Mouse (Mus musculus): Measurements from ENCODE around the gene Chd9. TPM values are rescaled to one million over a fixed set of nuclear protein-coding genes. Genes with fewer than 3 reads are reported as not detected.

The Chd9 gene
- polyA plus RNA-seq, 1 experiment from 2014 or later = 85.2 TPM

DNA sequence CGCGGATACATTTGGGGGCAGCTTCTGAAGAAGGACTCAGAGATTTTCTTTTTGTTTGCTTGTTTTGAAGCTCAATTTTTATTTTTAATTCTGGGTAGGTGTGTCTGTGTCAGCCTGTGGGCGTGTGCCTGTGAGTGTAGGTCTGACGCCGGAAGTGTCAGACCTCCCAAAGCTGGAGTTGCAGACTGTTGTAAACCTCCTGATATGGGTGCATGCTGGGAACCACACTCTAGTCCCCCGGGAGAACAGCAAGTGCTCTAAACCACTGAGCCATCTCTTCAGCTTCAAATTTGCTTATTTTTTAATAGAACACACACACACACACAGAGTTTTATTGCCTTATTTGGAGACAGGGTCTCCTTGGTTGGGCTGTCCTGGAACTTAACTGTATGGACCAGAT, 15.0 kb downstream of the Chd9 start:
- H3K4me3 ChIP-seq = no peak overlapping the region
- 86% methylated on average over 6 of the region's 6 CpGs for WGBS
- no peaks in the 10 kb centered on the region for H3K36me3 ChIP-seq (ENCODE audit: poor library complexity, severe bottlenecking)
- H3K9me3 ChIP-seq (replicated peaks) = no peaks in the 10 kb centered on the region
- no peak overlapping the region for H3K9ac ChIP-seq
- H3K27me3 ChIP-seq = no peaks in the 10 kb centered on the region
- no peak overlapping the region for H3K27ac ChIP-seq
- H3K4me1 ChIP-seq = peaks cover 5% of the 10 kb centered on the region; the same call in 1 of the 2 replicates
- no peak overlapping the region for H3K4me2 ChIP-seq
- ATAC-seq = no peak

DNA sequence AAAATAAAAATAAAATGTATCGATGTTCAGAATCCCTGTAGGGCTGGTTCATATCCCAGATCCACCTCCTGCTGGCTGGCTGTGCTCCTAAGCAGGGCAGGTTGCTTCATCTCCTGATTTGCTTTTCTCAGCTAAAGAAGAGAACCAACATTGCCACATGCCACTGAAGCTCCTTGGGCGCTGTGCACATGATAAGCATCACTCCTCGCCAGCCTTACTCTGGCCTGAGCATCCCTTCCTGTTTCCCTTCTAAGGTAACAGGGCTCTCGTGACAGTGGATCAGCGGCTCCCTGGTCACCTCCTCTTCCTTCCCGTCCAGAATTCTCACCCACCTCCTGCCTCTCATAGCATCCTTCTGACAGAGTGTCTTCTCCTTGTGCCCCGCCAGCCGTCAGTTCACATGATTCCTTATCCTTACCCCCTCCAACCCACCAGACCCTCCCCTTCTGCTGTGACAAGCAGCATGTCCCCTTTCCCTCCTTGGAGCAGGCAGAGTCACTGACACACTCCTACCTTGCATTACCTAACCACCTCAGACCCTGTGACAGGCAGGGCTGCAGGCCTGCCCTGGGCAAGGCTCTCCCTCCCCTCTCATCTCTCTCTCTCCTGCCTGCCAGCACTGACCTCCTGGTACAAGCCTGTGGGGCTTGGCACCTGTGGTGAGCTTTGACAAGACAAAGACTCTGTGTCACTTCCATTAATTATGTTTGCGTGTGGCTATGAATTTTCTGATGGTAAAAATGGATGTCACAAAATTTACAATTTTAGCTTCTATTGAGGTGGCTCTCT, 16.2 kb downstream of the Chd9 start:
- H3K4me2 ChIP-seq = no peak overlapping the region
- H3K9ac ChIP-seq = no peak overlapping the region
- H3K27me3 ChIP-seq = no peaks in the 10 kb centered on the region
- no peak overlapping the region; the same call in 1 of the 2 replicates for H3K27ac ChIP-seq
- H3K36me3 ChIP-seq (ENCODE audit: poor library complexity, severe bottlenecking) = no peaks in the 10 kb centered on the region
- no peak for ATAC-seq
- H3K9me3 ChIP-seq (replicated peaks) = no peaks in the 10 kb centered on the region
- 81% methylated on average over 9 of the region's 9 CpGs for WGBS
- H3K4me1 ChIP-seq = peaks cover 9% of the 10 kb centered on the region
- H3K4me3 ChIP-seq = no peak overlapping the region

DNA sequence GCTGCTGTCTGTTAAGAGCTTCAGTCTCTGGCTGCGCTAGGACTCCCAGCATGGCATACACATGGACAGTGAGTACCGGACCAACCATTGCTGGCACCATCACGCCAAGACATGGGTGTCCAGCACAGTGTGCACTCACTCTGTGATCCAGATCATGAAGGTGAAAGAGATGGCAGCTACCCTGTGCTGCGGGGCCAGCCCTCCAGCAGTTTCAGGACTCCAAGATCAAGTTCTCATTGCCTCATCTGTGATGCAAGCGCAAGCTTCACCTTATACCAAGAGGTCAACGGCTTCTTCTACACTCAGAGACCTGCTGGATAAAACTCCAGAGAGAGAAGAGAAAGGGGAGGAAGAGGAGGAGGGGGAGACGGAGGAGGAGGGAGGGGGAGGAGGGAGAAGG, 19.8 kb downstream of the Chd9 start:
- Histone ChIP-seq H3K4me2 (no peak overlapping the region), H3K36me3 (ENCODE audit: poor library complexity, severe bottlenecking) (no peaks in the 10 kb centered on the region), H3K27me3 (no peaks in the 10 kb centered on the region), H3K9me3 (replicated peaks) (no peaks in the 10 kb centered on the region), H3K27ac (no peak overlapping the region), H3K4me1 (peaks cover 10% of the 10 kb centered on the region), H3K9ac (no peak overlapping the region), H3K4me3 (no peak overlapping the region)
- WGBS = 93% methylated on average over 7 of the region's 7 CpGs
- ATAC-seq = no peak

DNA sequence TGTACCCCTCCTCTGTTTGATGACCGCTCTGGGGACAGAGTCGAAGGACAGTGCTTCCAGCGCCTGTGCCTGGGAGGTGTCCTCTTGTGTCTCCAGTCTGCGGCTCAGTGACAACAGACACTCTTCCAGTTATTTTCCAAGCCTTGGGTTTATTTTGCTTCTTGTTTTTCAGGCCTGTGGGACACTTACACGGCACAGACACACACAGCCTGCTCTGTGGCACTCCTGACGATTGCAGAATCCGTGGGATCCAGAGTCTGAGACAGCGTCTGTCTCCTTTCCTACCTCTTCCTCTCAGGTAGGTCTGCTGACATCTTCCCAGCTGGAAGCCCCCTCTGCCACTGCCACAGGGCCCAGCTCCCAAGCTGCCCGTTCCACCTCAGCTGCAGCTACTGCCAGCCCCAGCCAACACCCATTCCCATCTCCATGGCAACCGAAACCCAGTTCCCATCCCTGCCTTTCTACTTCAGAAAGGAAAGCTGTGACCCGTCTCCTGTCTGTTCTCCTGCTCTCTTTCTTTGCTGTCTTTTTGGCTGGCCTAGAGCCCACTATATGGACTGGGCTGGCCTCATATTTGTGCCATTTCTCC, 21.4 kb downstream of the Chd9 start:
- H3K4me1 ChIP-seq = peaks cover 19% of the 10 kb centered on the region
- H3K4me3 ChIP-seq = no peak overlapping the region
- H3K36me3 ChIP-seq (ENCODE audit: poor library complexity, severe bottlenecking) = no peaks in the 10 kb centered on the region
- 46% methylated on average over 11 of the region's 11 CpGs for WGBS
- peak overlapping the region; percentile 46 for H3K27ac ChIP-seq
- no peak overlapping the region for H3K4me2 ChIP-seq
- ATAC-seq = peak; percentile 70
- peak overlapping the region; percentile 30; the same call in 1 of the 2 replicates for H3K9ac ChIP-seq
- H3K27me3 ChIP-seq = no peaks in the 10 kb centered on the region
- H3K9me3 ChIP-seq (replicated peaks) = no peaks in the 10 kb centered on the region

DNA sequence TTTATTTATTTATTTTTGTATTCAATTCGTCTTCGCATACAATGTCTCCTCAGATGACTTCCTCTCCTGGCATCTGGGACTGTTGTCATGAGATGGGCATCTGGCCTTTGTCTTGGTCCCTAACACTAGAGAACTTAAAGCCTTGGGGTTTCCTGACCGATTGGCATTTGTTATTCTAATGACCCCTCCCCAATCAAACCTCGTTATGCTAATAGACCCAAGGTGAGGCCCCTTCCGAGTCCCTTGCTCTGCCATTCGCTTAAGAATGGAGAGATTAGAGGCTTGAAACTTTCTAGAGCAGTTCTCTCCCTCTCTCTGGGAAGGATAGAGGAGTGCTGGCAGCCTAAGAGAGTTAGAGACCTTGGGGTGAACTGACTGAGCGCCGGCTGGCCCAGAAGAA, 23.4 kb downstream of the Chd9 start:
- no peak for ATAC-seq
- H3K36me3 ChIP-seq (ENCODE audit: poor library complexity, severe bottlenecking) = no peaks in the 10 kb centered on the region
- H3K4me3 ChIP-seq = no peak overlapping the region
- H3K9ac ChIP-seq = no peak overlapping the region
- H3K27ac ChIP-seq = no peak overlapping the region
- 38% methylated on average over 8 of the region's 8 CpGs for WGBS
- H3K4me2 ChIP-seq = no peak overlapping the region
- peaks cover 26% of the 10 kb centered on the region for H3K4me1 ChIP-seq
- no peaks in the 10 kb centered on the region for H3K27me3 ChIP-seq
- H3K9me3 ChIP-seq (replicated peaks) = no peaks in the 10 kb centered on the region

DNA sequence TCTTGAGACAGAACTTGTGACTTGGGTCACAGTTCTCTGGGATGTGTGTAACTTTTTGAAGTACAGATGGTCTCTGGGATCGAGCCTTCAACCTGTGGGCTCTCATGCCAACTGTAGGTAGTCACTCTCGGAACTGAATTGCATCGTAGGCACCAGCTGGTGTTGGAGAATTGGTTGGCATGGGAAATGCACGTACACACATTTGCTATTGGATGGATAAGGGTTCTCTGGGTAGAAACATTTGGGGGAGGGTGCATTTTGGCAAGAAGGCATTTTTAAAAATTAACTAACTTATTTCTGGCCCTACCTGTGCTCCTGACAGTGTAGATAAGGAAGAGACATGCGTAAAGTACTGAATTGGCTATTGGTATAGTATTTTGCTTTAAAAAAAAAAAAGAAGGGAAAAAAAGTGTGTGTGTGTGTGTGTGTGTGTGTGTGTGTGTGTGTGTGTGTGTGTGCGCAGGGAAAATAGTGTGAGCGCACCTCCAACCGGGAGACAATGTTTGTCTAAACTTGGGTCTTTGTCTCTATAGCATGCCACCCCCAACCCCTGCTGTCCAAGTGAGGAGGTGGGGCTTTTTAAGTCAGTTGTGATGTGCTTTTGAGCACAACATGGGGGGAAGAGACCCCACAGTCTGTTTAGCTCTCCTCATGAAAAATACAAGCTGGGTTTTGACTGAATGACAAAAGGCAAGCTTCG, 26.0 kb downstream of the Chd9 start:
- Histone ChIP-seq H3K9ac (0 out of 2 replicates have a peak overlapping the region, but pooled peaks have one; percentile 26), H3K27ac (peak overlapping the region; percentile 83), H3K36me3 (ENCODE audit: poor library complexity, severe bottlenecking) (no peaks in the 10 kb centered on the region), H3K4me3 (no peak overlapping the region), H3K4me2 (peak overlapping the region; percentile 31), H3K27me3 (no peaks in the 10 kb centered on the region), H3K9me3 (replicated peaks) (no peaks in the 10 kb centered on the region), H3K4me1 (peaks cover 31% of the 10 kb centered on the region)
- no peak; the same call in 1 of the 2 replicates for ATAC-seq
- WGBS = 46% methylated on average over 8 of the region's 9 CpGs

DNA sequence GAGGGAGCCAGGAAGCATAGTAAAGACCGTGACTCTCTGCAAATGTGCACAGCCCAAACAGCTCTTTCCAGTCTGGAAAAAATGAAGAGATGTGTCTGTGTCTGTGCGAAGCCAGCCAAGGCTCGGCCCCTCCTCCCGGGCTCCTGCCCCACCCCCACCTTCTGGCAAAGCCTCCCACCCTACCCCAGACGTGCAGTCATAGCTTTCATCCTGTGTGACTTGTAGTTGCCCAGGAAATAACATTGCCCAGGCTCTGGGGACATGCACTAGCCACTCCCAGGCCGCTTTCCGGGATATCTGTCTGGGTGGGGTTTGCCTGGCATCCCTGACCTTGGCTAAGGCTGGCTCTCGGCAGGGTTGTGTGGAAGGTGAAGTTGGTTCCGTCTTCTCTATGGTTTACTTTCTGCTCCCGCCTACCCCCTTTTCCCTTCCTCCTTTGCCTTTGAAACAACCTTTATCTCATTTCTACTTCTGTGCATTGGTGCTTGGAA, 26.6 kb downstream of the Chd9 start:
- no peaks in the 10 kb centered on the region for H3K36me3 ChIP-seq (ENCODE audit: poor library complexity, severe bottlenecking)
- 21% methylated on average over 10 of the region's 10 CpGs for WGBS
- H3K27ac ChIP-seq = peak overlapping the region; percentile 83
- no peak overlapping the region for H3K4me3 ChIP-seq
- peaks cover 25% of the 10 kb centered on the region for H3K4me1 ChIP-seq
- peak overlapping the region; percentile 31 for H3K4me2 ChIP-seq
- no peaks in the 10 kb centered on the region for H3K9me3 ChIP-seq (replicated peaks)
- ATAC-seq = peak; percentile 82
- no peaks in the 10 kb centered on the region for H3K27me3 ChIP-seq
- 0 out of 2 replicates have a peak overlapping the region, but pooled peaks have one; percentile 26 for H3K9ac ChIP-seq

DNA sequence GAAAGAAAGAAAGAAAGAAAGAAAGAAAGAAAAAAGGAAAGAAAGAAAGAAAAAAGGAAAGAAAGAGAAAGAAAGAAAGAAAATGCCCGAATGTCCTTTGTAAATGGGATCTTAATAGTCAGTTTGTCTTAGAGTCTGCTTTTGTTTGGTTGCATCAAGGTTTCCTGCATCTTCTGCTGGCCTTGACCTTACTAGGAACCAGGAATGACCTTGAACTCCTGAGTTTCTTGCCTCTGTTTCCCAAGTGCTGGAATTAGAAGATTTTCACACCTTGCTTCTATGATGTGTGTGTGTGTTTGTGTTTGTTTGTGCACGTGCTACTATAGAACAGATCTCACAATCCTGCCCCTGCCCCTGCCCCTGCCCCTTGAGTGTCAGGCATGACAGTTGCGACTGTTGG, 28.0 kb downstream of the Chd9 start:
- ATAC-seq = no peak
- Histone ChIP-seq H3K36me3 (ENCODE audit: poor library complexity, severe bottlenecking) (no peaks in the 10 kb centered on the region), H3K4me3 (no peak overlapping the region), H3K9ac (no peak overlapping the region), H3K4me2 (no peak overlapping the region), H3K27me3 (no peaks in the 10 kb centered on the region), H3K9me3 (replicated peaks) (no peaks in the 10 kb centered on the region), H3K4me1 (peaks cover 23% of the 10 kb centered on the region), H3K27ac (no peak overlapping the region)
- WGBS = 86% methylated on average over 3 of the region's 3 CpGs

DNA sequence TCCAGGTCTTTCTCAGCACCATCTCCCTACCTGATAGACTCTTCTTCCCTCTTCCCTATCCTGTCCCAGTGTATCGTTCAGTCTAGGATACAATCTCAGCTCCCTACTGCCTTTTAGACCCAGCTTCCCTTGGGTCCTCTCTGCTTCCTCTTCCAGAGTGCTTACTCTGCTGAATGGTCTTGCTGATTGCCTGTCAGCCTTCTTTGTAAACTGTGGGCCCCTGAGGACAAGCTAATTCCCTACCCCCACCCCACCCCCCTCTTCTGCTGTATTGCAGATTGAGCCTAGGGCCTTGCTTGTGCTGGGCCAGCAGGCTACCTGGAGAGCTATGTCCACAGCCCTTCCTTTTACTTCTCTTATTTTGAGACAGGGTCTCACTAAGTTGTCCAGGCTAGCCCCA, 28.8 kb downstream of the Chd9 start:
- no peaks in the 10 kb centered on the region for H3K27me3 ChIP-seq
- 19% methylated on average over 1 of the region's 1 CpGs for WGBS
- ATAC-seq = no peak
- H3K4me3 ChIP-seq = no peak overlapping the region
- no peak overlapping the region for H3K27ac ChIP-seq
- peaks cover 31% of the 10 kb centered on the region for H3K4me1 ChIP-seq
- H3K36me3 ChIP-seq (ENCODE audit: poor library complexity, severe bottlenecking) = no peaks in the 10 kb centered on the region
- H3K9me3 ChIP-seq (replicated peaks) = no peaks in the 10 kb centered on the region
- H3K4me2 ChIP-seq = no peak overlapping the region
- H3K9ac ChIP-seq = no peak overlapping the region

DNA sequence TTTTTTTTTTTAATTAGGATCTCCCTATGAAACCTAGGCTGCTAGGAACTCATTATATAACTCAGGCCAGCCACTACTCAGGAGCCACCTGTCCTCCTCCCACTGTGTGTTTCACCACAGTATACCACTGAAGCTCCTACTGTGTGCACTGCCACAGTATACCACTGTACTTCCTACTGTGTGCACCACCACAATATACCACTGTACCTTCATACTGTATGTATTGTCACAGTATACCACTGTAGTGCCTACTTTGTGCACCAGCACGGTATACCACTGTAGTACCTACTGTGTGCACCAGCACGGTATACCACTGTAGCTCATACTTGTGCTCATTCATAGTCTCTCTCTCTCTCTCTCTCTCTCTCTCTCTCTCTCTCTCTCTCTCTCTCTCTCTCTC, 29.9 kb downstream of the Chd9 start:
- no peak overlapping the region for H3K4me3 ChIP-seq
- WGBS = 92% methylated on average over 2 of the region's 2 CpGs
- no peak for ATAC-seq
- no peak overlapping the region for H3K27ac ChIP-seq
- no peak overlapping the region for H3K9ac ChIP-seq
- no peak overlapping the region for H3K4me2 ChIP-seq
- no peaks in the 10 kb centered on the region for H3K27me3 ChIP-seq
- no peaks in the 10 kb centered on the region for H3K9me3 ChIP-seq (replicated peaks)
- H3K4me1 ChIP-seq = peaks cover 42% of the 10 kb centered on the region
- H3K36me3 ChIP-seq (ENCODE audit: poor library complexity, severe bottlenecking) = no peaks in the 10 kb centered on the region

DNA sequence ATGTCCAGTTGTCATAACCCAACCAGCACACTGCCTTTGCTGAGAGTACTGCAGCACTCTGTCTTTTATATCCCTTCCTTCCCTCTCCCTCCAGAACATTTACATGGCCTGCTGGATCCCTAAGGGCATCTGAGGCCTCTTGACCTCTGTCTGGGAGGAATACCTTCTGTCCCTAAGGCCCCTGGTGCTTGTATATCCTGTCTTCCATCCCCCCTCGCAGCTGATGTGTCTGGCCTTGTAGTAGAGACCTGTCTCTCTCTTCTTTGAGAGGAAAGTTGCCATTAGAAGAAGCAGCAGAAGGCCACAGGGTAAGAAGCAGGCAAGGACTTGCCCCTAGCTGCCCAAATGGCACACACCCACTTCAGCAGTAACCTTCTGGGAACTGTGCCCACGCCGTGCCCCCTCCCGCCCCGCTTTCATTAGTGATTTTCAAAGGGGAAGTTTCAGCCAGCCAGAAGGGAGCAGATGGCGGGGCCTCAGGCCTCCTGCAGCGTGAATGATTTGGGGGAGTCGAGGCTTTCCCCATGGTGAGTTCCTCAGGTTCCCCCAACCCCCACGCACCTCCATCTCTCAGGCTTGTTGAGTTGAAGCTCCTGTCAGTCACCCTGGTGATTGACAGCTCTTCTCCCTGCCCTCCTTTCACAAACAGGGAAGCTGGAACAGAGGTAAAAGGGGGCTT, 33.3 kb downstream of the Chd9 start:
- H3K4me1 ChIP-seq = peaks cover 26% of the 10 kb centered on the region
- no peak overlapping the region for H3K4me3 ChIP-seq
- H3K27me3 ChIP-seq = no peaks in the 10 kb centered on the region
- H3K27ac ChIP-seq = peak overlapping the region; percentile 93
- H3K9me3 ChIP-seq (replicated peaks) = no peaks in the 10 kb centered on the region
- peak; percentile 68 for ATAC-seq
- H3K9ac ChIP-seq = peak overlapping the region; percentile 18; the same call in 1 of the 2 replicates
- peak overlapping the region; percentile 42 for H3K4me2 ChIP-seq
- no peaks in the 10 kb centered on the region for H3K36me3 ChIP-seq (ENCODE audit: poor library complexity, severe bottlenecking)
- WGBS = 5% methylated on average over 9 of the region's 9 CpGs

Data from forebrain, embryonic 13.5 days (tissue).